In genomic region chr13:19730826-19731225, GRCm38 (mm10) we compare ENCODE assay signal across 18 mouse cellular contexts. TPM values are rescaled to one million over a fixed set of nuclear protein-coding genes. Genes with fewer than 3 reads are reported as not detected.
A peak's percentile ranks its signal among the peaks of the same experiment; 100 is the strongest.
DNase-seq lines count a peak whose midpoint lies in the region; TF ChIP-seq lines count a peak whose summit lies in the region.
"Had no signal": no experiment of that assay in that cellular context is flagged by ENCODE, and none has a peak within 500 bp of the region (broad histone marks: within the 10 kb centered on the region; RNA-seq: fewer than 3 reads in every experiment).

No protein-coding gene starts in this region.

- H3K27me3 ChIP-seq in thymus, adult 2 months (ENCODE audit: control insufficient read depth, insufficient read depth, low read length), result no peaks in the 10 kb centered on the region
- H3K27me3 ChIP-seq: hindbrain, embryonic 12.5 days had no signal

- H3K4me1 ChIP-seq in lung, adult 2 months (ENCODE audit: control insufficient read depth, insufficient read depth, low read length), result peaks cover 2% of the 10 kb centered on the region; the same call in 1 of the 2 replicates
- no peaks in the 10 kb centered on the region for H3K4me1 ChIP-seq in thymus, adult 2 months (replicated peaks; ENCODE audit: control insufficient read depth, insufficient read depth, low read length)
- H3K4me1 ChIP-seq: forebrain, embryonic 10.5 days; hindbrain, embryonic 12.5 days had no signal

- intact Hi-C loops in gastrocnemius, adult 2 months (cut with DNase I), result no loop called here
- intact Hi-C loops in gastrocnemius, postnatal 14 days (cut with DNase I; ENCODE audit: low total_unique reads), result no loop called here

- no peak for TF ChIP-seq POLR2A in lung, adult 2 months (IDR thresholded peaks at IDR 0.05; ENCODE audit: borderline replicate concordance, extremely low read depth, low read depth, low read length)
- TF ChIP-seq POLR2A in thymus, adult 2 months (IDR thresholded peaks at IDR 0.05; ENCODE audit: control insufficient read depth, extremely low read depth, insufficient read depth, low read length, poor library complexity), result no peak

- H3K27ac ChIP-seq in gastrocnemius, adult 2 months, result no peak overlapping the region
- H3K27ac ChIP-seq in thymus, adult 2 months (ENCODE audit: control insufficient read depth, insufficient read depth, low read length), result no peak overlapping the region
- H3K27ac ChIP-seq: forebrain, embryonic 10.5 days; hindbrain, embryonic 12.5 days; macrophage; stomach, postnatal 0 days had no signal

- peak; percentile 26 for DNase-seq in gastrocnemius, adult 2 months
- no peak for DNase-seq in gastrocnemius, postnatal 14 days
- peak; percentile 6 for DNase-seq in right cerebral cortex, postnatal 14 days
- no peak for DNase-seq in right cerebral cortex, postnatal 25 days
- peak; percentile 18 for DNase-seq in lung, adult 2 months
- no peak for DNase-seq in natural killer cell, adult 2 months (ENCODE audit: low spot score in 2 of 2)
- no peak for DNase-seq in thymus, adult 2 months
- DNase-seq: cerebellum, adult 18-20 months; kidney, adult 9 months; layer of hippocampus, adult 9-11 months; right cerebral cortex, postnatal 4 days had no signal

- no peak overlapping the region for H3K4me3 ChIP-seq in gastrocnemius, adult 2 months
- no peak overlapping the region for H3K4me3 ChIP-seq in lung, adult 2 months (replicated peaks; ENCODE audit: extremely low read depth, low read depth, low read length)
- H3K4me3 ChIP-seq in thymus, adult 2 months (ENCODE audit: control insufficient read depth, insufficient read depth, low read length), result no peak overlapping the region
- H3K4me3 ChIP-seq: forebrain, embryonic 10.5 days; hindbrain, embryonic 12.5 days had no signal

- 16% methylated on average over 2 of the region's 2 CpGs for WGBS in lung, adult 2 months
- WGBS in thymus, adult 2 months, result 53% methylated on average over 2 of the region's 2 CpGs

- no peaks in the 10 kb centered on the region for H3K36me3 ChIP-seq in thymus, adult 2 months (ENCODE audit: control insufficient read depth, insufficient read depth, low read length)
- H3K36me3 ChIP-seq: forebrain, embryonic 10.5 days; hindbrain, embryonic 12.5 days had no signal

- no peak for TF ChIP-seq CTCF in gastrocnemius, adult 2 months (IDR thresholded peaks at IDR 0.05)
- TF ChIP-seq CTCF in lung, adult 2 months (IDR thresholded peaks at IDR 0.05; ENCODE audit: insufficient read depth, low read length), result no peak
- TF ChIP-seq CTCF in thymus, adult 2 months (IDR thresholded peaks at IDR 0.05; ENCODE audit: borderline replicate concordance, control insufficient read depth, extremely low read depth, insufficient read depth, low read length, poor library complexity), result no peak

RNA-seq across cellular contexts. Expression of gene Nme8, which starts 33.2 kb away (rescaled TPM):
- total RNA-seq in gastrocnemius, adult 2 months (2021), result not detected
- not detected for total RNA-seq in gastrocnemius, postnatal 14 days (2021)
- polyA plus RNA-seq in lung, adult 2 months (2012; rRNA removed), result not detected in 2 replicates
- not detected in 2 replicates for polyA plus RNA-seq in thymus, adult 2 months (2012; rRNA removed)
- total RNA-seq: adrenal gland, adult 18-20 months; monocyte, adult 5-6 weeks had no signal
- polyA plus RNA-seq: forebrain, embryonic 10.5 days; hindbrain, embryonic 12.5 days; limb, embryonic 11.5 days; macrophage; stomach, postnatal 0 days had no signal

Comparison
In these comparisons a context has a peak if more than half of its experiments do, and no peak if none do; other contexts are left out.
1. DNase-seq: peak in gastrocnemius, adult 2 months (single experiment), right cerebral cortex, postnatal 14 days (single experiment) and lung, adult 2 months (single experiment); none in gastrocnemius, postnatal 14 days (single experiment), right cerebral cortex, postnatal 25 days (single experiment), natural killer cell, adult 2 months (0 of 2) and thymus, adult 2 months (single experiment).